Mouse (Mus musculus) bone marrow, adult 2 months (tissue): ENCODE measurements around the gene Hoxd11. TPM values are rescaled to one million over a fixed set of nuclear protein-coding genes. Genes with fewer than 3 reads are reported as not detected.

Source experiments
- H3K27ac ChIP-seq: fragments of 200-500 bp; 2 replicates; pipeline ENCODE4 v1.5.1; 2012; ENCODE audit warnings: low read depth, mild to moderate bottlenecking, control low read depth, inconsistent platforms, low read length; ENCODE audit not compliant: control insufficient read depth, poor library complexity, insufficient read depth
- H3K4me1 ChIP-seq: fragments of 200-500 bp; 2 replicates; pipeline ENCODE4 v1.6.1; 2011; ENCODE audit warnings: low read length; ENCODE audit not compliant: control insufficient read depth, insufficient read depth
- H3K4me3 ChIP-seq: fragments of 200-500 bp; replicated peaks from 2 replicates; pipeline ENCODE3; 2011; ENCODE audit warnings: mild to moderate bottlenecking, low read depth, low read length, control low read depth; ENCODE audit not compliant: control insufficient read depth
- CTCF ChIP-seq: fragments of 200-500 bp; IDR thresholded peaks from 2 replicates; pipeline ENCODE4 v1.5.1; 2011; ENCODE audit warnings: low read length, control low read depth; ENCODE audit not compliant: control insufficient read depth, insufficient read depth
- POLR2A ChIP-seq: fragments of 200-500 bp; IDR thresholded peaks from 2 replicates; pipeline ENCODE4 v1.6.1; 2011; ENCODE audit warnings: low read depth, mild to moderate bottlenecking, control low read depth, low read length, borderline replicate concordance; ENCODE audit not compliant: control insufficient read depth
- WGBS: fragments of 180-500 bp; shearing (Covaris S2); methylation state at CpG from one replicate; pipeline ENCODE4 v1.1.7; 2018; 5-methylcytosine and 5-hydroxymethylcytosine counted together
- polyA plus RNA-seq: library from polyadenylated mRNA; stranded (reverse); fragments of >200 nt; gene quantifications from 2 replicates; pipeline ENCODE4 v1.2.4, GENCODE M21; 2011; ENCODE audit warnings: low replicate concordance; ENCODE audit not compliant: missing spikeins, insufficient read depth, insufficient read length

The Hoxd11 gene
- polyA plus RNA-seq, 1 experiment: 0.60 TPM

DNA sequence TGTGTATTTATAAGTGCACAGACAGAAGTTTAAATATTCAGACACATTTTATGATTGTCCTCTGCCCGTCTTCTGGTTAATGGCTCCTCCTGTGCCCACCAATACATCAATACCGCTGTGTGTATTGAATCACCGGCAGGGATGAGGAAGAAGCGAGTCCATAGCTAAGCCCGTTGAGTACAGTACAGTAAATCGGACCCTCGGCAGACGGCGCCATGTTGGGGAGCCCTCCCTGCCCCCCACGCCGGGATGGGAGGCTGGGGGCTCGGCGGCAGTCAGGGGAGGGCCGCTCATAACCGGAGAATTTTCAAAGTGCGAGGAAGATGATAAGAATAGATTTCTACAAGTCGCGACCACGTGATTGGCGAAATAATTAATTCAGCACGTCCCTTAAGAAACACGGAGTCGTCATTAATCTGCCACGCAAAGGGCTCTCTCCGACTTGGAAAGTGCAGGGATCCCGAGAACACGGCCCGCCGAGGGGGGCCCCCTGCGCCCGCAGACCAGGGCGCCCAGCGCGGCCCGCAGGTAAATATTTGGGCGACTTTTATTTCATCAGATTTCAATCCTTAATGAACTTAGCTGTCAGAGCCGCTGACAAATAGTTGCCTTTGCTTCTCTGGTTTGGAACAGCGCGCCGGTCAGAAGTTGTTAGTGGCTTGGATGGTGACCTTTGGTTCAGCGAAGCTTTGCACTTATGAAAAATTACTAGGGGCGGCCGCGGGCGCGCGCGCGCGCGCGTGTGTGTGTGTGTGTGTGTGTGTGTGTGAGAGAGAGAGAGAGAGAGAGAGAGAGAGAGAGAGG, 53.4 kb downstream of the Hoxd11 start:
- Histone ChIP-seq H3K27ac (no peak overlapping the region), H3K4me1 (no peaks in the 10 kb centered on the region), H3K4me3 (no peak overlapping the region)
- WGBS: 4% methylated on average over 52 of the region's 52 CpGs
- no peak for TF ChIP-seq CTCF
- TF ChIP-seq POLR2A: no peak

DNA sequence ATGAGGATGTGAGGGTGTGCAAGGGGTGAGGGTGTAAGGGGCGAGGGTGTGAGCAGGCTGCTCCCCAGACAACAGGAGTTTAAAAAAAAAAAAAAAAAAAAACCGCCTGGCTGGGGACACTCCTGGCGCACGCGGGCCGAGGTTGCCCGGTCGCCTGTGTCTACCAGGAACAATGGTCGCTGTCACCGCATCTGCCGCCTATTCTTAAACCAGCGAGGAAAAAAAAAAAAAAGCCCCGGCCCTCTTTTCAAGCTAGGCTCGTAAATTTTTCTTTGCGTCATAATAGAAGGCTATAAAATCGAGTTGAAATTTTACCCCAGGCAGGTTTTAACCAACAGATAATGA, 53.9 kb downstream of the Hoxd11 start:
- TF ChIP-seq POLR2A (no peak), CTCF (no peak)
- Histone ChIP-seq H3K4me1 (no peaks in the 10 kb centered on the region), H3K27ac (no peak overlapping the region), H3K4me3 (no peak overlapping the region)
- 3% methylated on average over 16 of the region's 16 CpGs for WGBS

- Histone ChIP-seq H3K4me1 (no peaks in the 10 kb centered on the region), H3K27ac (no peak overlapping the region), H3K4me3 (no peak overlapping the region)
- WGBS: 6% methylated on average over 6 of the region's 6 CpGs
- TF ChIP-seq POLR2A (no peak), CTCF (no peak)
Measured at GRCm38 (mm10) chr2:74733765-74734164, 54.4 kb downstream of the Hoxd11 start.

GRCm38 (mm10) chr2:74734451-74734850, 55.1 kb downstream of the Hoxd11 start:
- TF ChIP-seq POLR2A: no peak
- TF ChIP-seq CTCF: no peak
- 6% methylated on average over 13 of the region's 13 CpGs for WGBS
- H3K27ac ChIP-seq: no peak overlapping the region
- H3K4me3 ChIP-seq: no peak overlapping the region
- H3K4me1 ChIP-seq: no peaks in the 10 kb centered on the region

DNA sequence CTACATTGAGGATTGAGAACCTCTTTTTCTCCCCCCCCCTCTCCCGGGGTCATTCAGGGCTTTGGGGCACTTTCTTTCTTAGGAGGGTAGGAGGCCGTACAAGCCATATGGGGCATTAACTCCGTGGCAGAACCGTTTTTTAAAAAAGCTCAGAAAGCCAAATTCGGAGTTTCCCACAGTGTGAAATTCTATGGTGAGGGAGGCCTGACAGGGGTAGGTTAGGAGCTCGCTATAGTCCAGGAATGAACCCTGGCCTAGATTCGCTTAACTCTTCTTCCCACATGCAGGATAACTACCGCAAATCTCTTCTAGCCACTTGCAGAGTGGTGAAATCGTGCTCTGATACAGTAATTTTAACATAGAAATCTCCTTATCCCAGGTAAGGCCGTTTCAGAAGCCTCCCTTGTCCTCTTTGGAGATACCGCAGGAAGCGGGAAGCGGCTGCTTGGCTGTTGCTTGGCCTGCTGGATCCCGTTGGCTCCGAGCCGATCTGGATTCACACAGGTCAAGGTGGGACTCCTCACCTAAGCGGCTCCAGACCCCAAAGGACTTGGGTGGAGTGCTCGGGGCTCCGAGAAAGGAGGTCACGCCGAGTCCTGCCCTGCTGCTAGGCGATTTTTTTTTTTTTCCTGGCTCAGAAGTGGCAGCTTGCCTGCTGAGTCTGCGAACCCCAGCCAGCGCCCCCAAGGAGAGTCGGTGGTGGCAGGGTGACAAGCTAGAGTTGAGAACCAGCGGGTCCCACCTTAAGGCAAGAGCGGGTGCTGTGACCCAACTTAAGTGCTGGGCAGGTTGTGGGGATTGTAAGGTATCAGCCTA, 55.8 kb downstream of the Hoxd11 start:
- WGBS: 18% methylated on average over 27 of the region's 27 CpGs
- H3K27ac ChIP-seq: no peak overlapping the region
- H3K4me3 ChIP-seq: no peak overlapping the region
- TF ChIP-seq CTCF (no peak), POLR2A (no peak)
- H3K4me1 ChIP-seq: no peaks in the 10 kb centered on the region

GRCm38 (mm10) chr2:74735851-74736687, 56.7 kb downstream of the Hoxd11 start:
- 5% methylated on average over 42 of the region's 42 CpGs for WGBS
- TF ChIP-seq CTCF (no peak), POLR2A (no peak)
- Histone ChIP-seq H3K4me3 (no peak overlapping the region), H3K4me1 (no peaks in the 10 kb centered on the region), H3K27ac (no peak overlapping the region)

Other genes with a start within 250 kb of the Hoxd11 start
- gene Lnpk, start 100.1 kb upstream of the Hoxd11 start, polyA plus RNA-seq: 8.4 and 14.2 TPM in 2 replicates
- gene Evx2, start 20.0 kb upstream of the Hoxd11 start, polyA plus RNA-seq: not detected in 2 replicates
- gene Hoxd13, start 11.2 kb upstream of the Hoxd11 start, polyA plus RNA-seq: 1.2 TPM in 1 of 2 replicates, not detected in the other
- gene Hoxd12, start 4.5 kb upstream of the Hoxd11 start, polyA plus RNA-seq: not detected in 2 replicates
- gene Hoxd10, start 12.4 kb downstream of the Hoxd11 start, polyA plus RNA-seq: not detected in 2 replicates
- not detected in 2 replicates for gene Hoxd9, start 18.2 kb downstream of the Hoxd11 start, polyA plus RNA-seq
- 1.1 and 1.4 TPM in 2 replicates for gene Hoxd8, start 25.1 kb downstream of the Hoxd11 start, polyA plus RNA-seq
- gene Hoxd3, start 32.4 kb downstream of the Hoxd11 start, polyA plus RNA-seq: not detected in 2 replicates
- gene Hoxd4, start 32.4 kb downstream of the Hoxd11 start, polyA plus RNA-seq: 2.9 TPM in 1 of 2 replicates, not detected in the other
- not detected in 2 replicates for gene Gm28230, start 47.2 kb downstream of the Hoxd11 start, polyA plus RNA-seq
- gene Hoxd1, start 83.4 kb downstream of the Hoxd11 start, polyA plus RNA-seq: not detected in 2 replicates
- 18.7 and 26.7 TPM in 2 replicates for gene Mtx2, start 146.2 kb downstream of the Hoxd11 start, polyA plus RNA-seq